Mouse (Mus musculus) limb, embryonic 14.5 days (tissue): Measurements from ENCODE around the gene Pde6b. TPM values are rescaled to one million over a fixed set of nuclear protein-coding genes. Genes with fewer than 3 reads are reported as not detected.

Source experiments
- ATAC-seq: fragments of 200-750 bp; cut with Nextera tagmentation; 2 replicates; pipeline ENCODE4 v1.8.0; 2017; ENCODE audit warnings: low read depth, moderate number of reproducible peaks, moderate TSS enrichment; ENCODE audit not compliant: low FRiP score
- DNase-seq: peaks from one replicate; pipeline ENCODE4 v3.0.0-alpha.2; 2015; ENCODE audit warnings: low spot score
- H3K27ac ChIP-seq: fragments of 300-500 bp; sonication (generic); replicated peaks from 2 replicates; pipeline ENCODE4 v1.5.1; 2014; ENCODE audit warnings: low read depth, mild to moderate bottlenecking, low read length, moderate library complexity, mixed read lengths
- H3K27me3 ChIP-seq: fragments of 300-500 bp; sonication (generic); 2 replicates; pipeline ENCODE4 v1.6.1; 2014; ENCODE audit warnings: low read length, mixed read lengths; ENCODE audit not compliant: control insufficient read depth, insufficient read depth
- H3K36me3 ChIP-seq: fragments of 300-500 bp; sonication (generic); 2 replicates; pipeline ENCODE4 v1.6.1; 2014; ENCODE audit warnings: mild to moderate bottlenecking, low read length, moderate library complexity, mixed read lengths; ENCODE audit not compliant: control insufficient read depth, insufficient read depth
- H3K4me1 ChIP-seq: fragments of 300-500 bp; sonication (generic); 2 replicates; pipeline ENCODE4 v1.6.1; 2014; ENCODE audit warnings: antibody characterized with exemption, low read length, mixed read lengths; ENCODE audit not compliant: control insufficient read depth, insufficient read depth
- H3K4me2 ChIP-seq: fragments of 300-500 bp; sonication (generic); replicated peaks from 2 replicates; pipeline ENCODE4 v1.6.1; 2014; ENCODE audit warnings: low read depth, mild to moderate bottlenecking, low read length, moderate library complexity; ENCODE audit not compliant: severe bottlenecking
- H3K4me3 ChIP-seq: fragments of 300-500 bp; sonication (generic); replicated peaks from 2 replicates; pipeline ENCODE4 v1.5.1; 2014; ENCODE audit warnings: low read length
- H3K9ac ChIP-seq: fragments of 300-500 bp; sonication (generic); 2 replicates; pipeline ENCODE4 v1.6.1; 2014; ENCODE audit warnings: mild to moderate bottlenecking, low read depth, low read length, moderate library complexity; ENCODE audit not compliant: severe bottlenecking
- H3K9me3 ChIP-seq: fragments of 300-500 bp; sonication (generic); 2 replicates; pipeline ENCODE4 v1.6.1; 2016; ENCODE audit warnings: low read length; ENCODE audit not compliant: control insufficient read depth
- POLR2A ChIP-seq: fragments of 200-500 bp; IDR thresholded peaks from 2 replicates; pipeline ENCODE4 v1.8.0; 2012; ENCODE audit warnings: inconsistent platforms, mild to moderate bottlenecking, moderate library complexity, borderline replicate concordance; ENCODE audit not compliant: insufficient read depth, insufficient read length; ENCODE audit errors: extremely low read depth
- WGBS: fragments of 180-500 bp; shearing (Covaris S2); extraction: QIAGEN DNeasy Blood & Tissue Kit; methylation state at CpG from one replicate; pipeline ENCODE4 v1.1.7; 2014; 5-methylcytosine and 5-hydroxymethylcytosine counted together
- polyA plus RNA-seq, 2 experiments: library from polyadenylated mRNA; depleted of rRNA in 1 of 2; stranded (reverse) in 1 of 2; unstranded in 1 of 2; fragments of >200 nt; fragmentation: Nextera tagmentation in 1 of 2; extraction: Ambion mirVana in 1 of 2; gene quantifications; 2 replicates each; pipeline versions ENCODE4 v1.2.1 to v1.2.3; 2012 to 2014

The Pde6b gene
- polyA plus RNA-seq (2012; rRNA removed), result 0.03 TPM in 1 of 2 replicates, not detected in the other
- 0.17 TPM in 1 of 2 replicates, not detected in the other for polyA plus RNA-seq (2014; fragmentation: Nextera tagmentation; extraction: Ambion mirVana)

GRCm38 (mm10) chr5:108388201-108388600 lies at the start of gene Pde6b:
Gene Pde6b, plus strand, starts transcription at chr5:108388391.
- WGBS, result 77% methylated on average over 7 of the region's 7 CpGs
- H3K9ac ChIP-seq, result no peak within 1 kb of the TSS

DNA sequence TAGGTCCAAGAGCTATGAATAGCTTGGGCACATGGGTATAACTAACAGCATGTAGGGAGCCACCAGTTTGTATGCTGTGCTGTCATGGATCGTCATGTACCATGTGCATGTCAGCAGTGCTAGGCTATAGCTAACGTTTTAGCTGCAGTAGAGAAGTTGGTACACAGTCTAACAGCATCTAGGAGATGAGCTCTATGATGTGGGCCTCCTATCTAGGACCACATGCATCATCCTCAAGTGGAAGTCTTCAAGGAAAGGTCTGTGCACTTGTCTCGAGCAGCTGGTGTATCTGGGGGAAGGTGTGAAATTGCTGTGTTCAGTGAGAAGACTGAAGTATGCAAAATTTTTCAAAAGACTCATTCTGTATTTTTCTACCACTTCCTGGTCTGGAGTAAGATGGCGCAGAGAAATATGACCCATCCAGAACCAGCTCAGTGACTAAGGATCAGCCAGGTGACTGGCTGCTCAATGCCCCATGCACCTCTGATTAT lies 44.5 kb upstream of the Pde6b start:
- H3K36me3 ChIP-seq, result peaks cover 15% of the 10 kb centered on the region
- H3K9me3 ChIP-seq, result no peaks in the 10 kb centered on the region
- H3K27me3 ChIP-seq, result no peaks in the 10 kb centered on the region
- ATAC-seq (no peak), DNase-seq (no peak)
- no peak overlapping the region for H3K9ac ChIP-seq
- no peak overlapping the region for H3K4me3 ChIP-seq
- H3K4me1 ChIP-seq, result no peaks in the 10 kb centered on the region
- 86% methylated on average over 4 of the region's 4 CpGs for WGBS
- no peak overlapping the region for H3K4me2 ChIP-seq
- no peak for TF ChIP-seq POLR2A
- H3K27ac ChIP-seq, result no peak overlapping the region

More at GRCm38 (mm10) chr5:108388201-108388600, at the start of gene Pde6b:
- no peaks in the 10 kb centered on the region for H3K36me3 ChIP-seq
- DNase-seq (no peak), ATAC-seq (no peak)
- no peak within 1 kb of the TSS for H3K27ac ChIP-seq
- no peaks in the 10 kb centered on the region for H3K4me1 ChIP-seq
- no peak for TF ChIP-seq POLR2A
- no peaks in the 10 kb centered on the region for H3K9me3 ChIP-seq
- H3K27me3 ChIP-seq, result no peaks in the 10 kb centered on the region
- H3K4me2 ChIP-seq, result no peak within 1 kb of the TSS
- H3K4me3 ChIP-seq, result no peak within 1 kb of the TSS

DNA sequence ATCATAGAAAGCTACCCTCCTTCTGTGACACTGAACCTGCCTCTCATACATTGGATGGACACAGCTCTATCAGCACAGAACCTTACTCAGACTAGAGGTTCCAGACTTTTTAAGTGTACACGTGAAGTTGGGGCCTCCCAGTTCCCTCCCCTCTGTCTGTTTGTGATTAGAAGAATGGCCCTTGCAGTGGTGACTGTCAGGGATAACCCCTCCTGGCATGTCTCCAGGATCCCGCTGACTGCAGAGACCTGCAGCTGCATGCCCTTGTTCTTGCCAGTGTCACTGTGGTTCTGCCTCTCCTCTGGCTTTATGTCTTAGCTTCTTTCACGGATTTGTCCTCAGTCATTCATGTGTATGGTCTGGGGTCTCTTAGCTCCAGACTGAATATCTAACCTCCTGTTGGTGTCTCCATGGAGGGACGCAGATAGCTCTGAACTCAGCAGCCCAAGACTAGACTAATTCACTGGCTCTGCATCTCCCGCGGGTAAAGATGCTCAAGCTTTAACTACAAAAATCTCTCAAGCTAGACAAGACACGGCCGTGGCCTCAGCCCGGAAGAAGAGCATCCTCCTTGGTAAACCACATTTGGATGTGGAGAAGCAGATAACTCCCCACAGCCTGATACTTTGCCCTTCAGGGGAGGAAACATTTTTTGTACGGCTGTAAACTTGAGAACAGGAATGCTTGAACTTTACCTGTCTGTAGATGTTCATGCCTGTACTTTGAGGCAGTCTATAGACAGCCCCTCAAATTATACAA lies 42.7 kb upstream of the Pde6b start:
- peaks cover 23% of the 10 kb centered on the region; the same call in 1 of the 2 replicates for H3K36me3 ChIP-seq
- ATAC-seq, result no peak
- H3K9me3 ChIP-seq, result no peaks in the 10 kb centered on the region
- no peak overlapping the region for H3K27ac ChIP-seq
- no peak for DNase-seq
- H3K4me3 ChIP-seq, result no peak overlapping the region
- H3K4me1 ChIP-seq, result no peaks in the 10 kb centered on the region
- no peak overlapping the region for H3K4me2 ChIP-seq
- 88% methylated on average over 10 of the region's 10 CpGs for WGBS
- H3K27me3 ChIP-seq, result no peaks in the 10 kb centered on the region
- H3K9ac ChIP-seq, result no peak overlapping the region
- TF ChIP-seq POLR2A, result no peak

GRCm38 (mm10) chr5:108347843-108348242 lies 40.3 kb upstream of the Pde6b start:
- Histone ChIP-seq H3K4me3 (no peak overlapping the region), H3K9ac (no peak overlapping the region), H3K4me1 (no peaks in the 10 kb centered on the region), H3K36me3 (peaks cover 19% of the 10 kb centered on the region; the same call in 1 of the 2 replicates), H3K9me3 (no peaks in the 10 kb centered on the region), H3K4me2 (no peak overlapping the region), H3K27me3 (no peaks in the 10 kb centered on the region), H3K27ac (no peak overlapping the region)
- DNase-seq (no peak), ATAC-seq (no peak)
- WGBS, result 65% methylated on average over 6 of the region's 6 CpGs
- TF ChIP-seq POLR2A, result no peak

DNA sequence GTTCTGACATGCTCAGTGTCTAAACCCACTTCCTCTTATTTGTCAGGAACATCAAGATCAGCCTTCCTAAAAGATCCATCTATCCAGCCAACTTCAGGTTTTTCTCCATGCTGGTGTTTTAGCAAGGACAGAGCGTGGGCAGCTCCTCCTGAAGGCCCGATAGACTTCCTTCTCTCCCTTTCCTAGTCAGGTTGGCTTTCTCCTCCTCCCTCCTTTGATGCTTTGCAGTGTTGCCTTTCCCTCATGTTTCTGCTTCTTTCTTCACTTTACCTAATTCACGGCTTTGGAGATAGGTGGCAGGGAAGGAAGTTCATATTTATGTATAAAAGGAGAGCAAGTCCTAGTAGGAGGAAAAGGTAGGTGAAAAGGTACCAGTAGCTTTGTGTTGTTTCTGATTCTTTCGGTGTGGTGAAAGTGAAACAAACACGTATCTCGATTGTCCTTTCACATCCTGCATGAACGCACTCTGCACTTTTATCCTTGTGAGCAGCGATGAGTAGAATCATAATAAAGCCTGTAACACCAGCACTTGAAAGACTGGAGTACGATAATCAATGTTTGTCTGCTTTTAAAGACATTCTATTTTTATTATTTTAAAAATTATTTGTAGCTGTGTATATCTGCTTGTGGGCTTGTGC lies 38.6 kb upstream of the Pde6b start:
- Histone ChIP-seq H3K36me3 (peaks cover 17% of the 10 kb centered on the region; the same call in 1 of the 2 replicates), H3K27ac (no peak overlapping the region)
- 94% methylated on average over 9 of the region's 9 CpGs for WGBS

More for the DNA sequence above, 38.6 kb upstream of the Pde6b start:
- ATAC-seq (no peak), DNase-seq (no peak)
- Histone ChIP-seq H3K4me3 (no peak overlapping the region), H3K4me2 (no peak overlapping the region), H3K27me3 (no peaks in the 10 kb centered on the region), H3K9ac (no peak overlapping the region), H3K9me3 (no peaks in the 10 kb centered on the region), H3K4me1 (no peaks in the 10 kb centered on the region)
- no peak for TF ChIP-seq POLR2A
